Mouse (Mus musculus) heart, adult 2 months (tissue): ENCODE data around the gene Zfp553. TPM values are rescaled to one million over a fixed set of nuclear protein-coding genes. Genes with fewer than 3 reads are reported as not detected.

ENCODE experiments used
- DNase-seq, 2 experiments: peaks; one replicate each; pipeline ENCODE4 v3.0.0; 2021
- H3K27ac ChIP-seq: fragments of 200-600 bp; 2 replicates; pipeline ENCODE4 v1.8.1; 2022
- H3K27me3 ChIP-seq: fragments of 200-500 bp; 2 replicates; pipeline ENCODE4 v1.6.1; 2012; ENCODE audit warnings: mild to moderate bottlenecking, low read length, inconsistent platforms, mixed read lengths; ENCODE audit not compliant: control insufficient read depth, insufficient read depth
- H3K36me3 ChIP-seq: fragments of 200-500 bp; 2 replicates; pipeline ENCODE4 v1.6.1; 2012; ENCODE audit warnings: low read length, inconsistent platforms; ENCODE audit not compliant: control insufficient read depth, insufficient read depth
- H3K4me1 ChIP-seq: fragments of 200-500 bp; 2 replicates; pipeline ENCODE4 v1.6.1; 2011; ENCODE audit warnings: low read length; ENCODE audit not compliant: control insufficient read depth, insufficient read depth
- H3K4me3 ChIP-seq: fragments of 200-600 bp; 2 replicates; pipeline ENCODE4 v1.8.1; 2022
- H3K79me2 ChIP-seq: fragments of 200-500 bp; replicated peaks from 2 replicates; pipeline ENCODE4 v1.6.1; 2012; ENCODE audit warnings: mild to moderate bottlenecking, inconsistent platforms, low read length, moderate library complexity, mixed read lengths; ENCODE audit not compliant: control insufficient read depth, insufficient read depth
- H3K9ac ChIP-seq: fragments of 200-500 bp; 2 replicates; pipeline ENCODE4 v1.6.1; 2012; ENCODE audit warnings: low read depth, mild to moderate bottlenecking, control low read depth, inconsistent platforms, low read length, mixed read lengths
- CTCF ChIP-seq: fragments of 200-600 bp; IDR thresholded peaks from 2 replicates; pipeline ENCODE4 v1.8.1; 2022; ENCODE audit warnings: antibody characterized with exemption, mild to moderate bottlenecking, moderate library complexity
- EP300 ChIP-seq: fragments of 200-500 bp; IDR thresholded peaks from 2 replicates; pipeline ENCODE4 v1.6.1; 2011; ENCODE audit warnings: low read depth, low read length, control low read depth; ENCODE audit not compliant: insufficient read depth
- POLR2A ChIP-seq: fragments of 200-500 bp; IDR thresholded peaks from 2 replicates; pipeline ENCODE4 v1.6.1; 2011; ENCODE audit warnings: mild to moderate bottlenecking, low read depth, low read length, control low read depth; ENCODE audit not compliant: insufficient read depth
- WGBS: fragments of 180-500 bp; shearing (Covaris S2); methylation state at CpG from one replicate; pipeline ENCODE4 v1.1.7; 2018; 5-methylcytosine and 5-hydroxymethylcytosine counted together
- intact Hi-C: fragments of 180-260 bp; cut with DNase I; formaldehyde crosslinking; loops from one replicate; pipeline ENCODE4 v1.15.1; 2025
- polyA plus RNA-seq: library from polyadenylated mRNA; depleted of rRNA; stranded (reverse); fragments of >200 nt; gene quantifications from 2 replicates; pipeline ENCODE4 v1.2.3, GENCODE M21; 2012
- total RNA-seq, 2 experiments: library from RNA; stranded (reverse); gene quantifications; 2 replicates each; pipeline ENCODE4 v1.2.3; 2021

Gene Zfp553
- total and polyA plus RNA-seq, 3 experiments = 5.0 to 6.3 (median 6.0) TPM

GRCm38 (mm10) chr7:127224616-127225015 is 8.2 kb upstream of the Zfp553 start:
- Histone ChIP-seq H3K27me3 (no peaks in the 10 kb centered on the region), H3K9ac (no peak overlapping the region), H3K79me2 (no peaks in the 10 kb centered on the region), H3K36me3 (no peaks in the 10 kb centered on the region), H3K4me3 (no peak overlapping the region), H3K4me1 (no peaks in the 10 kb centered on the region), H3K27ac (no peak overlapping the region)
- TF ChIP-seq EP300 (no peak), CTCF (no peak), POLR2A (no peak)
- intact Hi-C loops = no loop called here
- WGBS = 85% methylated on average over 6 of the region's 6 CpGs
- no peak for DNase-seq

GRCm38 (mm10) chr7:127225147-127225995 is 7.5 kb upstream of the Zfp553 start:
- H3K9ac ChIP-seq = no peak overlapping the region
- TF ChIP-seq CTCF = no peak
- no peak for TF ChIP-seq EP300
- no peak for TF ChIP-seq POLR2A
- H3K27ac ChIP-seq = no peak overlapping the region
- intact Hi-C loops = no loop called here
- no peaks in the 10 kb centered on the region for H3K27me3 ChIP-seq
- H3K36me3 ChIP-seq = no peaks in the 10 kb centered on the region
- H3K4me1 ChIP-seq = no peaks in the 10 kb centered on the region
- no peaks in the 10 kb centered on the region for H3K79me2 ChIP-seq
- 82% methylated on average over 11 of the region's 11 CpGs for WGBS
- DNase-seq = no peak
- H3K4me3 ChIP-seq = no peak overlapping the region

GRCm38 (mm10) chr7:127228615-127229303 is 4.1 kb upstream of the Zfp553 start:
- Histone ChIP-seq H3K4me3 (no peak overlapping the region), H3K36me3 (peaks cover 4% of the 10 kb centered on the region), H3K27me3 (no peaks in the 10 kb centered on the region), H3K4me1 (peaks cover 5% of the 10 kb centered on the region), H3K79me2 (peaks cover 3% of the 10 kb centered on the region), H3K9ac (no peak overlapping the region), H3K27ac (no peak overlapping the region)
- TF ChIP-seq CTCF (peak; percentile 91), EP300 (peak; percentile 62; the same call in 1 of the 2 replicates), POLR2A (no peak)
- peak; percentile 74 to 81 for DNase-seq
- intact Hi-C loops = loop anchor here (2.0 kb wide), 1 partner anchor 14 kb away; no protein-coding TSS in a partner anchor
- 53% methylated on average over 4 of the region's 4 CpGs for WGBS

- intact Hi-C loops = loop anchor here (5.0 kb wide), 1 partner anchor 114 kb away; no protein-coding TSS in a partner anchor
- H3K27me3 ChIP-seq = no peaks in the 10 kb centered on the region
- 45% methylated on average over 3 of the region's 3 CpGs for WGBS
- peak overlapping the region; percentile 12; the same call in 1 of the 2 replicates for H3K9ac ChIP-seq
- H3K36me3 ChIP-seq = peaks cover 4% of the 10 kb centered on the region
- TF ChIP-seq POLR2A (no peak), EP300 (no peak), CTCF (no peak)
- peaks cover 3% of the 10 kb centered on the region for H3K79me2 ChIP-seq
- H3K27ac ChIP-seq = no peak overlapping the region
- no peak for DNase-seq
- H3K4me1 ChIP-seq = peaks cover 5% of the 10 kb centered on the region
- no peak overlapping the region for H3K4me3 ChIP-seq
Measured at GRCm38 (mm10) chr7:127231376-127231775, 1.5 kb upstream of the Zfp553 start.

- Histone ChIP-seq H3K36me3 (peaks cover 4% of the 10 kb centered on the region), H3K4me1 (peaks cover 5% of the 10 kb centered on the region), H3K27ac (peak overlapping the region; percentile 90), H3K79me2 (peaks cover 3% of the 10 kb centered on the region), H3K4me3 (peak overlapping the region; percentile 77), H3K27me3 (no peaks in the 10 kb centered on the region), H3K9ac (peak overlapping the region; percentile 98)
- no peak for TF ChIP-seq POLR2A
- no peak for TF ChIP-seq EP300
- TF ChIP-seq CTCF = no peak
- intact Hi-C loops = loop anchor here (1.0 to 5.0 kb wide), 2 partner anchors 23 to 115 kb away; no protein-coding TSS in a partner anchor
- no peak for DNase-seq
- 6% methylated on average over 20 of the region's 20 CpGs for WGBS
Measured at GRCm38 (mm10) chr7:127231826-127232621, 837 bp upstream of the Zfp553 start.
